Mouse (Mus musculus): ENCODE data around the gene Klhl40. TPM values are rescaled to one million over a fixed set of nuclear protein-coding genes. Genes with fewer than 3 reads are reported as not detected.

The Klhl40 gene
- total RNA-seq, 2 experiments from 2014 or later = 3.3 to 4.6 TPM

- no peak for DNase-seq (ENCODE audit: low spot score in 2 of 2)
- TF ChIP-seq CTCF (conservative IDR thresholded peaks at IDR 0.05) = no peak
- peak overlapping the region; percentile 98 for H3K27ac ChIP-seq
Observed at GRCm38 (mm10) chr9:121761091-121761665, 16.2 kb upstream of the Klhl40 start.

DNA sequence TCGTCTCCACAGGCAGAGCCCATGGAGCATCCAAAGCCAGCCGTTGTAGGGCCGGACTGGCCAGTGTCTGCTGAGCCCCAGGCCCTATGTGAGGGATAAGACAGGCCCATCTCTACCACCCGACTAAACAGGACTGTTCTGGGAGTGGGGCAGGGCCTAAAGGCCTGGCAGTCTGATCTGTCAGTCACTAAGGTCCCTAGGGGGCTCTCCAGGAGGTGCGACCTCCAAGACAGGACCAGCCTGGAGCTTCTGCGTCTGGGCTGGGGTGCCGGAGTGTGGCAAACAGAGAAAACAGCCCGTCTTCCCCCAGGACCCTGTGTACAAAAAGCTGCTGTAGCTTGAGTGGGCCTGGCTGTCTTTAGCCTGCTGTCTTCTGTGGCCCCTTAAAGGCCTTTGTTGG, 15.6 kb upstream of the Klhl40 start:
- DNase-seq (ENCODE audit: low spot score in 2 of 2) = no peak
- H3K27ac ChIP-seq = peak overlapping the region; percentile 98; the same call in 1 of the 2 replicates
- TF ChIP-seq CTCF (conservative IDR thresholded peaks at IDR 0.05) = no peak
- peak overlapping the region; percentile 82; the same call in 1 of the 2 replicates for H3K4me3 ChIP-seq

More at GRCm38 (mm10) chr9:121761091-121761665, 16.2 kb upstream of the Klhl40 start:
- H3K4me3 ChIP-seq = peak overlapping the region; percentile 82

GRCm38 (mm10) chr9:121762248-121762647, 15.2 kb upstream of the Klhl40 start:
- TF ChIP-seq CTCF (conservative IDR thresholded peaks at IDR 0.05) = no peak
- no peak overlapping the region; the same call in 1 of the 2 replicates for H3K4me3 ChIP-seq
- DNase-seq (ENCODE audit: low spot score in 2 of 2) = no peak
- H3K27ac ChIP-seq = peak overlapping the region; percentile 98; the same call in 1 of the 2 replicates

DNA sequence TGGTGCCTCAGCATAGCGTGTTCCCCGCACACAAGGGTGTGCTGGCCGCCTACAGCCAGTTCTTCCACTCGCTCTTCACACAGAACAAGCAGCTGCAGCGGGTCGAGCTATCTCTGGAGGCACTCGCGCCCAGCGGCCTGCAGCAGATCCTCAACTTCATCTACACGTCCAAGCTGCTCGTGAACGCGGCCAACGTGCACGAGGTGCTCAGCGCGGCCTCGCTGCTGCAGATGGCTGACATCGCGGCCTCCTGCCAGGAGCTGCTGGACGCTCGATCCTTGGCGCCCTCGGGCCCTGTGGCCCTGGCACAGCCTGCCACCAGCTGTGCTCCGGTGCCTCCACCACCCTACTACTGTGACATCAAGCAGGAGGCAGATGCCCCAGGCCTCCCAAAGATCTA, 14.6 kb upstream of the Klhl40 start:
- no peak for TF ChIP-seq CTCF (conservative IDR thresholded peaks at IDR 0.05)
- H3K27ac ChIP-seq = peak overlapping the region; percentile 32; the same call in 1 of the 2 replicates
- no peak for DNase-seq (ENCODE audit: low spot score in 2 of 2)
- H3K4me3 ChIP-seq = no peak overlapping the region

- TF ChIP-seq CTCF (conservative IDR thresholded peaks at IDR 0.05) = no peak
- no peak for DNase-seq (ENCODE audit: low spot score in 2 of 2)
- Histone ChIP-seq H3K27ac (peak overlapping the region; percentile 32; the same call in 1 of the 2 replicates), H3K4me3 (no peak overlapping the region)
Observed at GRCm38 (mm10) chr9:121763716-121764115, 13.7 kb upstream of the Klhl40 start.

- no peak for TF ChIP-seq CTCF (conservative IDR thresholded peaks at IDR 0.05)
- DNase-seq (ENCODE audit: low spot score in 2 of 2) = no peak
- no peak overlapping the region; the same call in 1 of the 2 replicates for H3K27ac ChIP-seq
- H3K4me3 ChIP-seq = no peak overlapping the region
Observed at GRCm38 (mm10) chr9:121765166-121765855, 12.1 kb upstream of the Klhl40 start.

DNA sequence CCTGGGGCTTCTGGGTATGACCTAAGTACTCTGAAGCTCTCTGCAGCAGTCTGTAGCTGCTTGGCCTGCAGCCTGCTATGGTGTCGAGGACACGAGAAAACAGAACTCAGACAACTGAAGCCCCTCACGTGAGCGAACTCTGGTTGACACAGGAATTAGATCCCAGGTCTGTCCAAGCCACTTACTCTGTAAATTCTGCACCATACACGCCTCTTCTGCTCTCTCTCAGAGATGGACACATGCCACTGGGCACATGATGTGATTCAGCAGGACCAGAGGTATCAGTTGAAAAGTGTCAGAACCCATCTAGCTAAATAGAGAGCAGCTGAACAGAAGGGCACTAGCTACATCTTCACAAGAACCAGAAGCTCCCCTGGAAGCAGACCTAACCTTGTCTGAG, 5.0 kb upstream of the Klhl40 start:
- TF ChIP-seq CTCF (conservative IDR thresholded peaks at IDR 0.05) = no peak
- DNase-seq (ENCODE audit: low spot score in 2 of 2) = no peak

GRCm38 (mm10) chr9:121775951-121776350, 1.5 kb upstream of the Klhl40 start:
- DNase-seq (ENCODE audit: low spot score in 2 of 2) = no peak
- peak overlapping the region; percentile 64 for H3K27ac ChIP-seq

More for the DNA sequence above, 5.0 kb upstream of the Klhl40 start:
- no peak overlapping the region for H3K27ac ChIP-seq
- H3K4me3 ChIP-seq = no peak overlapping the region

GRCm38 (mm10) chr9:121776511-121776910, 896 bp upstream of the Klhl40 start:
- no peak for TF ChIP-seq CTCF (conservative IDR thresholded peaks at IDR 0.05)
- Histone ChIP-seq H3K4me3 (no peak overlapping the region), H3K27ac (peak overlapping the region; percentile 85)
- DNase-seq (ENCODE audit: low spot score in 2 of 2) = no peak

More at GRCm38 (mm10) chr9:121775951-121776350, 1.5 kb upstream of the Klhl40 start:
- no peak overlapping the region for H3K4me3 ChIP-seq
- no peak for TF ChIP-seq CTCF (conservative IDR thresholded peaks at IDR 0.05)

- Histone ChIP-seq H3K4me3 (peak overlapping the region; percentile 46), H3K27ac (peak overlapping the region; percentile 85)
Observed at GRCm38 (mm10) chr9:121778066-121778624, 738 bp downstream of the Klhl40 start.

DNA sequence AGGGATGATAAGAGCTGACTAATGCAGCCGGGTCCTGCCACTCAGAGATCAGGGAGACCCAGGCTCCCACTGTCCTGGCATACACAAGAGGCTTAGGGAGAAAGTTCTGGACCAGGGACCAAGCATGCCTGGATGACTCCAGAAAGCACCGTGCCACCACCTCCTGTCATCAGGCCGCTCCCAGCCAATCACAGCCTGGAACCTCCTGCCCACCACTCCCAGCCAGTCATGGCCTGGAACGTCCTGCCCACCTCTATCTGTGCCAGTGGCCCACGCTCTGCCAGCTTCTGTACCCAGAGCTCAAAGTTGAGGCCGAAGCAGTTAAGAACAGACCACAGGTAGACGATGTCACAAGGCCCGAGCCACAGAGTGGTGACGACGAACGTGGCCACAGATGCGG, 7.4 kb downstream of the Klhl40 start:
- Histone ChIP-seq H3K27ac (no peak overlapping the region), H3K4me3 (no peak overlapping the region)
- DNase-seq (ENCODE audit: low spot score in 2 of 2) = no peak
- no peak for TF ChIP-seq CTCF (conservative IDR thresholded peaks at IDR 0.05)

More at GRCm38 (mm10) chr9:121778066-121778624, 738 bp downstream of the Klhl40 start:
- TF ChIP-seq CTCF (conservative IDR thresholded peaks at IDR 0.05) = peak; percentile 35; the same call in 1 of the 2 replicates
- peak; percentile 75 to 80 for DNase-seq (ENCODE audit: low spot score in 2 of 2)

DNA sequence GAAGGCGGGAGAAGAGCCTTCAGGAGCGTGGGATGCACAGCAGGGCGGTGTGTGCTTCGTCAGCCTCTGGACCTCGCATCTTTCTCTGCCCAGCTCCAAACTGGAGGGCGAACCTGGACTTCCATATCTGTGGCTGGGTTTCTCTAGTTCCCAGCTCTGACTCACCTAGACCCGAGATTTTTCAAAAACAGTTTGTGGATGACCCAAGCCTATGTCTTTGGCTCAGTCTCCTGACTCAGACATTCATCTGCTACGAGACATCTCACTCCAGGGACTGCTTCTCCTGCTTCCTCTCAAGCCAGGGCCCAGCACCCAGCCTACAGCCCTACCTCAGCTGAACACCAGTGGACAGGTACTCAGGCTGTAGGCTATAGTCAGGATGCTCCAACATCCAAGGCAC, 7.9 kb downstream of the Klhl40 start:
- no peak for TF ChIP-seq CTCF (conservative IDR thresholded peaks at IDR 0.05)
- H3K27ac ChIP-seq = no peak overlapping the region
- no peak overlapping the region for H3K4me3 ChIP-seq
- no peak for DNase-seq (ENCODE audit: low spot score in 2 of 2)

GRCm38 (mm10) chr9:121786359-121786758, 9.0 kb downstream of the Klhl40 start:
- no peak for TF ChIP-seq CTCF (conservative IDR thresholded peaks at IDR 0.05)
- no peak for DNase-seq (ENCODE audit: low spot score in 2 of 2)
- Histone ChIP-seq H3K4me3 (no peak overlapping the region), H3K27ac (no peak overlapping the region)

Data from layer of hippocampus, adult 2 months (tissue).